Mouse (Mus musculus): ENCODE measurements around the gene Washc4.

- TF ChIP-seq ZNF384 (IDR thresholded peaks at IDR 0.05; ENCODE audit: low read depth, low read length) (no peak), ZC3H11A (IDR thresholded peaks at IDR 0.05; ENCODE audit: borderline replicate concordance, low read depth, low read length) (no peak), MAFK (IDR thresholded peaks at IDR 0.05; ENCODE audit: insufficient read depth, low read depth, low read length) (no peak)
Observed at GRCm38 (mm10) chr10:83644865-83645715, 101.5 kb downstream of the Washc4 start.
